19 mouse cellular contexts compared by ENCODE assay signal in the genomic region with DNA sequence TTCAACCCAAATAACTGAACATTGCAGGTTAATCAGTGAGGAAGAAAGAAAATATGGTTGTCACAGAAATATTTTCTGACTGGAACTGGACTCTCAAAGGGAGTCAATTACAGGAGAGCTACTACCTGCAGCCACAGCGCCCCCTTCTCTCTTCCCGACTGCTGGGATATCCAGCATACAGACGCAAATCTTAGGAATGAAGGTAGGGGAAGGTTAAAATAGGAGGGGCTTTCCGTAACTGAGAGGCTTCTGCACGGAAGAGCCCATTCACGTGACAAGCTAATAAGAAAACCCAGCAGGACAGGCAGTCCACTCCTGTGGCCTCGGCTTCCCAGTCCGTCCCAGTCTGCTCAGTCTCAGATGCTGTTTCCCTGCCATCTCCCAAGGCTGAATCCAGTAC. TPM values are rescaled to one million over a fixed set of nuclear protein-coding genes. Genes with fewer than 3 reads are reported as not detected.
DNase-seq lines count a peak whose midpoint lies in the region; TF ChIP-seq lines count a peak whose summit lies in the region.
"Had no signal": no experiment of that assay in that cellular context is flagged by ENCODE, and none has a peak within 500 bp of the region (broad histone marks: within the 10 kb centered on the region; RNA-seq: fewer than 3 reads in every experiment).

No protein-coding gene starts in this region.

- TF ChIP-seq CTCF in CH12.LX (conservative IDR thresholded peaks at IDR 0.05 in 1 of 2, IDR thresholded peaks at IDR 0.05 in 1 of 2; ENCODE audit: low read depth in 2 of 2, low read length in 2 of 2) (peak in 1 of 2 experiments; percentile 50; a peak in 2 of 4 replicates), ES-Bruce4 (IDR thresholded peaks at IDR 0.05; ENCODE audit: low read depth, low read length) (peak; percentile 3)

- no peak for DNase-seq in CH12.LX (ENCODE audit: extremely low read depth)
- peak; percentile 39 for DNase-seq in R1 (ENCODE audit: low read depth, low spot score)
- DNase-seq in left cerebral cortex, adult 18-20 months (ENCODE audit: low spot score in 2 of 2), result no peak
- no peak for DNase-seq in forebrain, embryonic 10.5 days (ENCODE audit: extremely low spot score, low spot score)
- DNase-seq in frontal cortex, postnatal 25 days (ENCODE audit: low spot score in 2 of 2), result no peak
- DNase-seq: adrenal gland, adult 8-10 months; adrenal gland, postnatal 14 days; adrenal gland, postnatal 36 days; cerebellum, adult 11-12 months; cerebellum, adult 2 months; cerebellum, adult 9-10 months; cerebellum, postnatal 10 days; cerebellum, postnatal 25 days had no signal

- TF ChIP-seq EP300 in CH12.LX (IDR thresholded peaks at IDR 0.05; ENCODE audit: low read length) (no peak), ES-Bruce4 (IDR thresholded peaks at IDR 0.05; ENCODE audit: insufficient read depth, low read depth, low read length) (no peak)

- H3K4me3 ChIP-seq in CH12.LX (replicated peaks in 1 of 3; ENCODE audit: low read depth in 2 of 3, low read length in 2 of 3, poor library complexity in 1 of 3) (peak overlapping the region; percentile 7 to 52 (median 31)), ES-Bruce4 (ENCODE audit: low read depth, low read length) (no peak overlapping the region)
- no peak overlapping the region for H3K4me3 ChIP-seq in forebrain, embryonic 10.5 days
- H3K4me3 ChIP-seq: embryonic facial prominence, embryonic 10.5 days; embryonic facial prominence, embryonic 12.5 days; forebrain, embryonic 12.5 days had no signal

- in situ Hi-C loops in CH12.LX (cut with MboI; ENCODE audit: low pct_ligation_motif_present, low pct_unique_long_range_greater_than_20kb, low sequenced_read_pairs), result no loop called here

- WGBS in forebrain, embryonic 10.5 days, result 81% methylated on average over 8 of the region's 8 CpGs

- no peak for TF ChIP-seq POLR2A in CH12.LX (IDR thresholded peaks at IDR 0.05; ENCODE audit: low read depth, low read length)
- no peak for TF ChIP-seq POLR2A in ES-Bruce4 (IDR thresholded peaks at IDR 0.05; ENCODE audit: insufficient read depth, low read length)

- peak overlapping the region; percentile 95; the same call in 1 of the 2 replicates for H3K9ac ChIP-seq in CH12.LX (ENCODE audit: insufficient read depth, low read depth)
- H3K9ac ChIP-seq in ES-Bruce4 (ENCODE audit: low read depth, poor library complexity, severe bottlenecking), result no peak overlapping the region
- H3K9ac ChIP-seq: embryonic facial prominence, embryonic 12.5 days; forebrain, embryonic 12.5 days had no signal

- no peaks in the 10 kb centered on the region for H3K27me3 ChIP-seq in CH12.LX (replicated peaks)
- H3K27me3 ChIP-seq in ES-Bruce4 (ENCODE audit: control insufficient read depth, insufficient read depth, low read length, poor library complexity, severe bottlenecking), result no peaks in the 10 kb centered on the region
- H3K27me3 ChIP-seq in forebrain, embryonic 10.5 days (ENCODE audit: poor library complexity, severe bottlenecking), result no peaks in the 10 kb centered on the region
- H3K27me3 ChIP-seq: embryonic facial prominence, embryonic 12.5 days; forebrain, embryonic 12.5 days; Patski had no signal

- dilution Hi-C loops in CH12.LX (cut with MboI; ENCODE audit: extremely low pct_ligation_motif_present, extremely low pct_unique_long_range_greater_than_20kb, low sequenced_read_pairs), result no loop called here

- H3K4me1 ChIP-seq in CH12.LX (ENCODE audit: control insufficient read depth in 1 of 2, insufficient read depth in 2 of 2) (peaks cover 1 to 12% of the 10 kb centered on the region in 2 experiments; a peak in 2 of 4 replicates), ES-Bruce4 (ENCODE audit: control insufficient read depth, insufficient read depth, low read length) (no peaks in the 10 kb centered on the region)
- H3K4me1 ChIP-seq in forebrain, embryonic 10.5 days, result no peaks in the 10 kb centered on the region
- H3K4me1 ChIP-seq: embryonic facial prominence, embryonic 10.5 days; embryonic facial prominence, embryonic 12.5 days; forebrain, embryonic 12.5 days had no signal

- H3K27ac ChIP-seq in CH12.LX (ENCODE audit: insufficient read depth, low read depth), result no peak overlapping the region; the same call in 1 of the 2 replicates
- no peak overlapping the region for H3K27ac ChIP-seq in ES-Bruce4 (ENCODE audit: insufficient read depth, low read length)
- no peak overlapping the region for H3K27ac ChIP-seq in forebrain, embryonic 10.5 days
- H3K27ac ChIP-seq: embryonic facial prominence, embryonic 10.5 days; embryonic facial prominence, embryonic 12.5 days; forebrain, embryonic 12.5 days had no signal

- H3K9me3 ChIP-seq in CH12.LX (replicated peaks; ENCODE audit: low read length) (no peaks in the 10 kb centered on the region), ES-Bruce4 (replicated peaks; ENCODE audit: control insufficient read depth, insufficient read depth, low read length, poor library complexity, severe bottlenecking) (no peaks in the 10 kb centered on the region)
- no peaks in the 10 kb centered on the region for H3K9me3 ChIP-seq in forebrain, embryonic 10.5 days
- H3K9me3 ChIP-seq: embryonic facial prominence, embryonic 10.5 days; embryonic facial prominence, embryonic 12.5 days; forebrain, embryonic 12.5 days; G1E had no signal

- H3K4me2 ChIP-seq in CH12.LX (ENCODE audit: insufficient read depth, low read depth, poor library complexity, severe bottlenecking), result peak overlapping the region; percentile 7; the same call in 1 of the 2 replicates
- H3K4me2 ChIP-seq: embryonic facial prominence, embryonic 12.5 days; forebrain, embryonic 12.5 days had no signal

- H3K79me2 ChIP-seq in CH12.LX (replicated peaks; ENCODE audit: control insufficient read depth, extremely low read depth, insufficient read depth, poor library complexity, severe bottlenecking), result peaks cover 32% of the 10 kb centered on the region

- TF ChIP-seq RAD21 in CH12.LX (IDR thresholded peaks at IDR 0.05; ENCODE audit: low read depth, low read length), result peak; percentile 18

- H3K36me3 ChIP-seq in CH12.LX (replicated peaks in 1 of 2; ENCODE audit: control insufficient read depth in 1 of 2, insufficient read depth in 1 of 2, low read length in 1 of 2) (peaks cover 32 to 93% of the 10 kb centered on the region in 2 experiments), ES-Bruce4 (ENCODE audit: control insufficient read depth, insufficient read depth, low read length, poor library complexity, severe bottlenecking) (peaks cover 58% of the 10 kb centered on the region)
- peaks cover 82% of the 10 kb centered on the region for H3K36me3 ChIP-seq in forebrain, embryonic 10.5 days (replicated peaks)

TF ChIP-seq in CH12.LX, 34 proteins besides CTCF, POLR2A, EP300 and RAD21 (continues in another document):
- 0 out of 2 replicates have a peak, but pooled peaks have one; percentile 61 for TF ChIP-seq TBP (conservative IDR thresholded peaks at IDR 0.05; ENCODE audit: low read depth, low read length)
- no peak for TF ChIP-seq GABPA (IDR thresholded peaks at IDR 0.05; ENCODE audit: insufficient replicate concordance, low read depth, low read length)
- TF ChIP-seq MAX (IDR thresholded peaks at IDR 0.05; ENCODE audit: low read length), result 0 out of 2 replicates have a peak, but pooled peaks have one; percentile 21
- TF ChIP-seq JUN (IDR thresholded peaks at IDR 0.05; ENCODE audit: insufficient read depth, low read depth, low read length), result no peak
- no peak; the same call in 1 of the 2 replicates for TF ChIP-seq ZMIZ1 (IDR thresholded peaks at IDR 0.05; ENCODE audit: low read depth, low read length)
- TF ChIP-seq SMC3 (IDR thresholded peaks at IDR 0.05; ENCODE audit: low read depth, low read length), result peak; percentile 3; the same call in 1 of the 2 replicates
- TF ChIP-seq RCOR1 (conservative IDR thresholded peaks at IDR 0.05; ENCODE audit: low read depth, low read length), result no peak
- TF ChIP-seq POLR2AphosphoS2 (IDR thresholded peaks at IDR 0.05; ENCODE audit: low read depth, low read length), result no peak
- TF ChIP-seq PAX5 (IDR thresholded peaks at IDR 0.05; ENCODE audit: low read length), result no peak
- 0 out of 2 replicates have a peak, but pooled peaks have one; percentile 27 for TF ChIP-seq MXI1 (IDR thresholded peaks at IDR 0.05; ENCODE audit: low read depth, low read length)
- peak; percentile 30; the same call in 1 of the 2 replicates for TF ChIP-seq MAZ (IDR thresholded peaks at IDR 0.05; ENCODE audit: low read depth, low read length)
- peak; percentile 47; the same call in 1 of the 2 replicates for TF ChIP-seq SIN3A (IDR thresholded peaks at IDR 0.05; ENCODE audit: low read length)
- peak; percentile 67; the same call in 1 of the 2 replicates for TF ChIP-seq IRF4 (IDR thresholded peaks at IDR 0.05; ENCODE audit: low read depth, low read length)
- TF ChIP-seq BHLHE40 (IDR thresholded peaks at IDR 0.05; ENCODE audit: low read depth, low read length), result peak; percentile 86
- TF ChIP-seq JUND (conservative IDR thresholded peaks at IDR 0.05; ENCODE audit: low read depth, low read length), result no peak
- no peak for TF ChIP-seq USF2 (conservative IDR thresholded peaks at IDR 0.05; ENCODE audit: low read depth, low read length)
- TF ChIP-seq E2F4 (IDR thresholded peaks at IDR 0.05; ENCODE audit: insufficient replicate concordance, low read depth, low read length), result no peak
- TF ChIP-seq CHD2 (IDR thresholded peaks at IDR 0.05; ENCODE audit: low read length), result 0 out of 2 replicates have a peak, but pooled peaks have one; percentile 21
- peak; percentile 25 for TF ChIP-seq USF1 (IDR thresholded peaks at IDR 0.05; ENCODE audit: low read depth, low read length)
- TF ChIP-seq MEF2A (IDR thresholded peaks at IDR 0.05; ENCODE audit: borderline replicate concordance, low read depth, low read length), result peak; percentile 45; the same call in 1 of the 2 replicates
- no peak for TF ChIP-seq ETS1 (conservative IDR thresholded peaks at IDR 0.05; ENCODE audit: low read depth, low read length)
- peak; percentile 76 for TF ChIP-seq CHD1 (IDR thresholded peaks at IDR 0.05; ENCODE audit: low read depth, low read length)

RNA-seq across cellular contexts. Expression of a gene that starts 24.9 kb away (rescaled TPM):
- total RNA-seq in CH12.LX (2012; rRNA removed) (29.5 and 39.5 TPM in 2 replicates), CH12.LX (2014; rRNA removed) (72.7 and 77.9 TPM in 2 replicates)
- polyA plus RNA-seq in CH12.LX (2012; ENCODE audit: insufficient read length, low read depth) (52.2 and 56.0 TPM in 2 replicates), ES-Bruce4 (2011; ENCODE audit: insufficient read depth, insufficient read length, low read depth, missing spikeins) (66.4 and 68.9 TPM in 2 replicates)
- 10 to 100 TPM; 15.1 to 15.5 TPM for total RNA-seq in left cerebral cortex, adult 18-20 months (2021)
- polyA plus RNA-seq in forebrain, embryonic 10.5 days (2016; fragmentation: Nextera tagmentation; extraction: Ambion mirVana), result 50.8 and 53.2 TPM in 2 replicates

RNA-seq across cellular contexts. Expression of a gene that starts 25.0 kb away (rescaled TPM):
- 12.3 and 14.4 TPM in 2 replicates for total RNA-seq in CH12.LX (2012; rRNA removed)
- total RNA-seq in CH12.LX (2014; rRNA removed), result 19.0 and 19.8 TPM in 2 replicates
- polyA plus RNA-seq in CH12.LX (2012; ENCODE audit: insufficient read length, low read depth), result 34.9 and 36.8 TPM in 2 replicates
- 20.4 and 21.5 TPM in 2 replicates for polyA plus RNA-seq in ES-Bruce4 (2011; ENCODE audit: insufficient read depth, insufficient read length, low read depth, missing spikeins)
- 1 to 10 TPM; 8.3 TPM for total RNA-seq in left cerebral cortex, adult 18-20 months (2021)
- 42.6 and 44.9 TPM in 2 replicates for polyA plus RNA-seq in forebrain, embryonic 10.5 days (2016; fragmentation: Nextera tagmentation; extraction: Ambion mirVana)

Comparison
In these comparisons a context has a peak if more than half of its experiments do, and no peak if none do; other contexts are left out.
1. H3K4me3 ChIP-seq: peak in CH12.LX (3 of 3); none in ES-Bruce4 (single experiment) and forebrain, embryonic 10.5 days (single experiment).